Mouse (Mus musculus) spleen, adult 2 months (tissue): ENCODE measurements around the gene Sdha.

Experiments
- CTCF ChIP-seq: fragments of 200-500 bp; IDR thresholded peaks from 2 replicates; pipeline ENCODE4 v1.5.1; 2011; ENCODE audit warnings: mild to moderate bottlenecking, inconsistent platforms; ENCODE audit not compliant: insufficient read depth, insufficient read length, insufficient replicate concordance; ENCODE audit errors: extremely low read depth
- POLR2A ChIP-seq: fragments of 200-500 bp; IDR thresholded peaks from 2 replicates; pipeline ENCODE4 v1.6.1; 2011; ENCODE audit warnings: low read depth, low read length, inconsistent platforms

DNA sequence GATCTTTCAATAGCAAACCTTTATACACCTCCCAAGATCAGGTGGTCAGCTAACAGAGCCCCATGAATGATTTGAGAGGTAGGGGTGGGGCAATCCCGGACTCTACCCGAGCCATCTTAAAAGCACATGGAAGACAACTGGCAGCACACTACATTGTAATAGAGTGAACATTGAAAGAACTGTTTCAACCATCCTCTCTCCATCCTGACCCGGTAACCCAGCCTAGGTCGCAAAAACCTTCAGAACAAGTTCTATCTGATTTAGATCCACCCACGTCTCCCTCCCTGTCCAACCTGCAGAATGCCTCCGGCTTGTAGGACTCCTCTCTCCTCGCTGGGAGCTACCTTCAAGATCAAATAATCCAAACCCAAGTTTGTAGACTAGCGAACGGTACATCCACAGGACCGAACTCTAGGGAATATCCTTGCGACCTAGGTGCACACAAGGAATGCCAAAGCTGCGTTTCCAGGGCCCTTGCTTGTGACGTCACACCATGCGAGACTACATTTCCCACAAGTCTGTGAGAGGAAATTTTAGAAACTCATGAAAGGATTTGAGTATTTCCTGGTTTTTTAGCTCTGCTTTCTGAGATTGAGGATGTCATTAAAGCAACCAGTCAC is 40.4 kb upstream of the Sdha start, which contains the start of gene Zfp72:
- no peak for TF ChIP-seq POLR2A
- no peak for TF ChIP-seq CTCF
